Mouse (Mus musculus) heart, embryonic 13.5 days (tissue): Measurements from ENCODE around the gene Rpl3l. TPM values are rescaled to one million over a fixed set of nuclear protein-coding genes. Genes with fewer than 3 reads are reported as not detected.
"Not testable (repeated sequence)": the region's sequence is repeated elsewhere in the genome, so short reads cannot be mapped to it uniquely, and the experiment has no call there.

Experiments used
- ATAC-seq: fragments of 200-750 bp; cut with Nextera tagmentation; 2 replicates; pipeline ENCODE4 v1.8.0; 2017; ENCODE audit warnings: moderate TSS enrichment; ENCODE audit not compliant: insufficient number of reproducible peaks, low FRiP score, low TSS enrichment; ENCODE audit errors: extremely low read depth
- H3K27ac ChIP-seq: fragments of 300-500 bp; sonication (generic); replicated peaks from 2 replicates; pipeline ENCODE4 v1.5.1; 2015; ENCODE audit warnings: moderate library complexity, mild to moderate bottlenecking, inconsistent platforms
- H3K27me3 ChIP-seq: fragments of 300-500 bp; sonication (generic); replicated peaks from 2 replicates; pipeline ENCODE4 v1.6.1; 2015; ENCODE audit warnings: mild to moderate bottlenecking, inconsistent platforms
- H3K36me3 ChIP-seq: fragments of 300-500 bp; sonication (generic); 2 replicates; pipeline ENCODE4 v1.6.1; 2015; ENCODE audit warnings: mild to moderate bottlenecking, inconsistent platforms
- H3K4me1 ChIP-seq: fragments of 300-500 bp; sonication (generic); 2 replicates; pipeline ENCODE4 v1.6.1; 2015; ENCODE audit warnings: inconsistent platforms
- H3K4me2 ChIP-seq: fragments of 300-500 bp; sonication (generic); 2 replicates; pipeline ENCODE4 v1.6.1; 2015; ENCODE audit warnings: inconsistent platforms, mild to moderate bottlenecking, moderate library complexity
- H3K4me3 ChIP-seq: fragments of 300-500 bp; sonication (generic); 2 replicates; pipeline ENCODE4 v1.5.1; 2015; ENCODE audit warnings: moderate library complexity, mild to moderate bottlenecking, inconsistent platforms
- H3K9ac ChIP-seq: fragments of 300-500 bp; sonication (generic); 2 replicates; pipeline ENCODE4 v1.6.1; 2015; ENCODE audit warnings: inconsistent platforms, mild to moderate bottlenecking, moderate library complexity
- H3K9me3 ChIP-seq: fragments of 300-500 bp; sonication (generic); 2 replicates; pipeline ENCODE4 v1.6.1; 2016; ENCODE audit warnings: inconsistent platforms
- WGBS: fragments of 180-500 bp; shearing (Covaris S2); methylation state at CpG from one replicate; pipeline ENCODE4 v1.1.7; 2015; ENCODE audit warnings: mixed read lengths; 5-methylcytosine and 5-hydroxymethylcytosine counted together
- polyA plus RNA-seq: library from polyadenylated mRNA; unstranded; fragments of >200 nt; fragmentation: Nextera tagmentation; extraction: Ambion mirVana; gene quantifications from 2 replicates; pipeline ENCODE4 v1.2.1, GENCODE M21; 2015

The Rpl3l gene
- polyA plus RNA-seq, 1 experiment from 2014 or later = 0.68 TPM

DNA sequence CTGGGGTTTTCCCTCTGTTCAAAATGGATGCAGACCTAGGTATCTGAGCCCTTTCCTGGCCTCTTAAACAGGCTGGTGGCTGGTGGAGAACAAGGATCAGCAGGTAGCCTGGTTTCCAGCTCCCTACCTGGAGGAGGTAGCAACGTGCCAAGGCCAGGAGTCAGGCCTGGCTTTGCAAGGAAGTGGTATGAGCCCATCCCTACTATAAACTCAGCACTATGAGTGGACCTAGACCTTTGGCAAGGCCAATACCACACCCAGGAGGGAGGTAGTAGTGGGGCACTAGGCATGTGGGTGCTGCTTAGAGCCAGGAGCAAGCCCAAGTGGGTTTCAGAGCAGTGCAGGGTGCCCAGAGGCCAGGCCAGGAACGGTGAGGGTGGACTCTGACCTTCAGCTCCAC lies 28.1 kb upstream of the Rpl3l start:
- H3K9me3 ChIP-seq = no peaks in the 10 kb centered on the region
- 71% methylated on average over 2 of the region's 2 CpGs for WGBS
- ATAC-seq = no peak

DNA sequence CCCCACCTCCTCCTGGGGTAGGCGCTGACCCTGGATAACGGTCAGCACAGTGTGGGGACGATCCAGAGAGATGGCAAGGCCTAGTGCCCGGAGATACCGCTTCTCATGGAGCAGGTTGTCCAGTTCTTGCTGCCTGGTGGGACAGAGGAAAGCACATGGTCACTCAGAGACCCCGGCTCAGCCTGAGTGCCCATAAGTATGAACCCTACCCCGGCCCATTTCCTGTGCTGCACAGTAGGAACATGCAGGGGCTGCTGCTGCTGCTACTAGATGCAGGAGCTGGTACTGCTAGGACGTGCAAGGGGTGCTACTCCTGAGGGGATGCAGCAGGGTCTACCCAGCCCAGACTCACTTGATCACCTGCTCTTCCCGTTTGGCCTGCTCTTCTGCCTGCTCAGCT lies 26.4 kb upstream of the Rpl3l start:
- H3K27ac ChIP-seq = no peak overlapping the region
- H3K4me3 ChIP-seq = no peak overlapping the region
- H3K9ac ChIP-seq = no peak overlapping the region
- no peak for ATAC-seq
- no peaks in the 10 kb centered on the region for H3K9me3 ChIP-seq
- WGBS = 85% methylated on average over 9 of the region's 9 CpGs
- no peaks in the 10 kb centered on the region; the same call in 1 of the 2 replicates for H3K27me3 ChIP-seq
- H3K4me1 ChIP-seq = peaks cover 23% of the 10 kb centered on the region
- H3K4me2 ChIP-seq = no peak overlapping the region
- peaks cover 62% of the 10 kb centered on the region for H3K36me3 ChIP-seq

More for the DNA sequence above, 28.1 kb upstream of the Rpl3l start:
- H3K27ac ChIP-seq = no peak overlapping the region
- H3K36me3 ChIP-seq = peaks cover 51% of the 10 kb centered on the region
- H3K27me3 ChIP-seq = no peaks in the 10 kb centered on the region; the same call in 1 of the 2 replicates
- no peak overlapping the region for H3K9ac ChIP-seq
- no peak overlapping the region for H3K4me2 ChIP-seq
- peaks cover 29% of the 10 kb centered on the region for H3K4me1 ChIP-seq
- H3K4me3 ChIP-seq = no peak overlapping the region

DNA sequence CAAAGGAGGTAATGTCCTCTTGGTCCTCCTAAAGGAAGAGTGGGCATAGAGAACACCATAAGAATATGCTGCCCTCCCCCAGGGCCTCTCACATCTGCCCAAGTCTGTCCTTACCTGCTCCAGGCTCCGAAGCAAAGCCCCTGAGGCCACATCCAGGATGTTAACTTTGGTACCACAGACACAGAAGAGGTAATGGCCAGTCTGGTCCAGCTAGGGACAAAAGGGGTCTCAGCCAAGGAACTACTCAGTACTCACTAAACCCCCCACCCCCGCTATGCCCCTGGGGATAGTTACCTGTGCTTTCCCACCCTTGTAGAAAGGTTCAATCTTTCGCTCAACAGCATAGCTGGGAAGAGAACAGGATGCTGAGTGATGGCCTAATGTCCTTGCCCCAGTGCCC lies 21.8 kb upstream of the Rpl3l start:
- no peaks in the 10 kb centered on the region for H3K9me3 ChIP-seq
- peaks cover 47% of the 10 kb centered on the region for H3K36me3 ChIP-seq
- WGBS = 92% methylated on average over 3 of the region's 3 CpGs
- no peak overlapping the region for H3K4me2 ChIP-seq
- H3K4me3 ChIP-seq = no peak overlapping the region
- no peak for ATAC-seq
- H3K27me3 ChIP-seq = no peaks in the 10 kb centered on the region
- no peak overlapping the region for H3K27ac ChIP-seq
- peaks cover 16% of the 10 kb centered on the region for H3K4me1 ChIP-seq
- no peak overlapping the region for H3K9ac ChIP-seq

DNA sequence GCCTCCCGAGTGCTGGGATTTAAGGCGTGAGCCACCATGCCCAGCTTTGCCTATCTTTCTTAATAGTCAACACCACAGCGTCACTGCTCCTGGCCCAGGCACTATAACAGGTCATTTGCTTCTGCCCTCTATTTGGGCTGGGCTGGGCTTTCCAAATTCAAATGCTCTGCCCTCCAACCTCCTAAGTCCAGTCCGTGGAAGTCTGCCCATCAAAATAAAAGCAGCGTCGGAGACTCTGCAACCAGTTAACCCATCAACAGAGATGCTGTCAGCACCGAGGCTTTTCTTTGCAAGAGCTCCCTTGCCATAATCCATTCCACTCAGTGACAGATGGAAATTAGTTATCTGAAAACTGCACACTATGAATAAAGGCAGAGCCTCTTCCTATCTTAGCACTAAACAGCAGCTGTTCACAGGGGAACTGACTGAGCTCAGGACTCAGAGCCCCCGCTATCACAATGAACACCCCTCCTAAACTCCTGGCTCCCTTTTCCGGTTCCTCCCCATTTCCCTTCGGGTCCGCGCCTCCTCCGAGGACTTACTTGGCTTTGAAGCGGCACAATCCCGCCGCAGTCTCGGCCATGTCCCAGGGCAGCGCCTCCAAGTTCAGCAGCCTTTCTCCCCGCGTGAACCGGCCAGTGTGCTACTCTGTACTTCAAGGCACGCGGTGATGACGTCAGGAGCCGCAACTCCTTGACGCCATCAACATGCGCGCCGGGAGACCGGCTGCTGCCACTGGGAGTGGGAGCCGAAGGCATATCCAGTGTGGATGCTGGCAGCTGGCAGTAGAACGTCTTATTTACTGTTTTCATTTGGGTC lies 20.4 kb upstream of the Rpl3l start, which contains the start of gene Tbl3:
Gene Tbl3 (minus strand): TSS at position 679 of the 819 bp plus-strand sequence.
- Histone ChIP-seq H3K27me3 (no peaks in the 10 kb centered on the region), H3K4me3 (peak within 1 kb of the TSS; percentile 81), H3K9me3 (no peaks in the 10 kb centered on the region), H3K27ac (peak within 1 kb of the TSS; percentile 89), H3K4me1 (peaks cover 16% of the 10 kb centered on the region), H3K4me2 (peak within 1 kb of the TSS; percentile 86), H3K9ac (peak within 1 kb of the TSS; percentile 90), H3K36me3 (peaks cover 33% of the 10 kb centered on the region)
- ATAC-seq = peak; percentile 67
- WGBS = 3% methylated on average over 32 of the region's 32 CpGs

DNA sequence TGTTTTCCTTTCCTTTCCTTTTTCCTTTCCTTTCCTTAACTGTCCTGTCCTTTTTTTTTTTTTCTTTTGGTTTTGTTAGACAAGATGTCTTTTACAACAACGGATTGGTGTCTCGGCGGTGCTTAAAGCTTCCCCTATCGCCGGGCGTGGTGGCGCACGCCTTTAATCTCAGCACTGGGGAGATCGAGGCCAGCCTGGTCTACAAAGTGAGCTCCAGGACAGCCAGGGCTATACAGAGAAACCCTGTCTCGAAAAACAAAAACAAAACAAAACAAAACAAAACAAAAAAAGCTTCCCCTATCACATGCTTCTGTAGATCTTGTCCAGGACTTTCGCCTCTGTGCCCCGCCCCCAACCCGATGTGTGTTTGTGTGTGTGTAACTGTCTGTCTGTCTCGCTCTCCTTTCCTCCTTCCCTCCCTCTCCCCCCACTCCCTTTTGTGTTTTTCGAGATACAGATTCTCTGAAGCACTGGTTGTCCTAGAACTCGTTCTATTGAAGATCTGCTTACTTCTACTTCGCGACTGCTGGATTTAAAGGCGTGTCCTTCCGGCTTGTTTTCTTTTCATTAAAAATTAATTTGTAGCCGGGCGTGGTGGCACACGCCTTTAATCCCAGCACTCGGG lies 19.7 kb upstream of the Rpl3l start:
- peak overlapping the region; percentile 86 for H3K4me2 ChIP-seq
- WGBS = 7% methylated on average over 24 of the region's 24 CpGs
- H3K4me1 ChIP-seq = peaks cover 16% of the 10 kb centered on the region
- H3K36me3 ChIP-seq = peaks cover 26% of the 10 kb centered on the region
- no peak for ATAC-seq
- peak overlapping the region; percentile 81 for H3K4me3 ChIP-seq
- no peaks in the 10 kb centered on the region for H3K9me3 ChIP-seq
- peak overlapping the region; percentile 90 for H3K9ac ChIP-seq
- no peaks in the 10 kb centered on the region for H3K27me3 ChIP-seq
- H3K27ac ChIP-seq = peak overlapping the region; percentile 89

DNA sequence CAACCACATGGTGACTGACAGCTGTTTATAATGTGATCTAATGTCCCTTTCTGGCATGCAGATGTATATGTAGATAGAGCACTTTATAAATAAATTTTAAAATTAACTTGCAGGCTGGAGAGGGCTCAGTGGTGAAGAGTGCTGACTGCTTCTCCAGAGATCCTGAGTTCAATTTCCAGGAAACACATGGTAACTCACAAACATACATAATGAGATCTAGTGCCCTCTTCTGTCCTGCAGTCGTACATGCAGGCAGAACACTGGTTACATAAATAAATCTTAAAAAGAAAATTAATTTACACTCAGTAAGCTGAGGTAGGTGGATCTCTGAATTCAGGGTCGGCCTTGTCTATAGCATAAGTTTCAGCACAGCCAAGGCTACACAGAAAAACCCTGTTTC lies 19.0 kb upstream of the Rpl3l start:
- H3K4me2 ChIP-seq = peak overlapping the region; percentile 86
- H3K27ac ChIP-seq = no peak overlapping the region
- no peaks in the 10 kb centered on the region for H3K27me3 ChIP-seq
- H3K9ac ChIP-seq = no peak overlapping the region
- 40% methylated on average over 2 of the region's 2 CpGs for WGBS
- H3K4me1 ChIP-seq = peaks cover 16% of the 10 kb centered on the region
- no peak for ATAC-seq
- H3K36me3 ChIP-seq = peaks cover 19% of the 10 kb centered on the region
- H3K9me3 ChIP-seq = no peaks in the 10 kb centered on the region
- H3K4me3 ChIP-seq = peak overlapping the region; percentile 81

DNA sequence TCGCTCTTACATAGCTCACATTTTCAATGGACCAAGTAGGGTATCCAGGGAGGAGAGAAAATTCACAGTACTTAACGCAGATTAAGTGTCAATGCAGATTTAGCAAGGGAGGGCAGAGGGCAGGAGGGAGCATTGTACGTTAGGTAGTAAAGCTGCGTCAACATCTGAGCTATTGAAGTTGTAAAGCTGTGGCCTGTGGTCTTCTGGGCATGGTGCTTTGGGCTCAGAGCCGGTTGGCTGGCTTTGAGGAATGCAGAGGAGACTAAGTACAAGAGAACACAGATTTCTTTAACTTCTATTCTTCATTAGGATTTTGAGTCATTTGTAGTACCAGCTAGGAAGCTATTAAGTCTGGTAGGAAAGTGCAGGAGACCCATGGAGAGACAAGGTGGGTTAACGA lies 12.1 kb upstream of the Rpl3l start:
- 81% methylated on average over 6 of the region's 6 CpGs for WGBS
- Histone ChIP-seq H3K27me3 (no peaks in the 10 kb centered on the region), H3K9me3 (no peaks in the 10 kb centered on the region), H3K4me1 (peaks cover 7% of the 10 kb centered on the region), H3K27ac (no peak overlapping the region), H3K4me3 (no peak overlapping the region), H3K4me2 (no peak overlapping the region), H3K9ac (no peak overlapping the region), H3K36me3 (peaks cover 28% of the 10 kb centered on the region)
- no peak for ATAC-seq

DNA sequence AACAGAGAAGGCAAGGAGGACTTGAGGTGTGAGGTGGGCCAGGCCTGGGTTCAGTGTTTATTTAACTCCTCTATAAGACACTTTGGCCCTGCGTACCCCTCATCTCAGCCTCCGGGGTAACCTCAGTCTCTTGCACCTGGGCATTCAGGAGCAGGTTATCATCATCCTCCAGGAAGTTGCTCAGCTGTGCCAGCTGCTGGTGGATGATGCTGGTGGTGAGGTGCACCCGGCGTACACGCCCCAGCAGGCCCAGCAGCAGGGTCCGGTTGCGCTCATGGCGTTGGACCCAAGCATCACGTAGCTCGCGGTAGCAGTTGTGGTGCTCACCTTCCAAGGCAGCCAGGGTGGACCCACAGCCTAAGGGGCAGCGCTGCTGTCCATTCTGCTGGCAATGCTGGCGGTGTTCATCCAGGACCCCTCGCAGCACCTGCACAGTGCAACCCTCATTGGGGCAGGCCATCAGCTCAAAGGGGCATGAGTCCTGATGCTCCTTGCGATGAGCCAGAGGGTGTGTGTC lies 11.4 kb upstream of the Rpl3l start:
- WGBS = 90% methylated on average over 15 of the region's 15 CpGs

DNA sequence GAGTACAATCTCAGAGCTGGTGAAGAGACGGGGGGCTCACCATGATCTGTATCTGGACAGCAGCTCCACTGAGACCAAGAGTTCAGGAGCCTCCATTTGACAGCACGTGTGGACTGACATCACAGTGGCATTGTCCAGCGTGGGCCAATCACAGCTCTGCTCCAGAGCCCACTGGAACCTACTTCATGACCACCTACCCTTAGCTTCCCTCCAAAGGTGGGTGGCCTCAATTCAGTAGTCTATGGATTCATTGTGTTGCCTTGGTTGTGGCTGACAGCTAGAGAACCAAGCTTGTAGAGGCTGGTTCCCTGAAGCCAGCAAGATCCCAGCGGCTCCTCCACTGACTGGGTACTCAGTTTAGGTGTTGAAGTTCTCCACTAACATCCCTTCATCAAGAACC lies 9.7 kb upstream of the Rpl3l start, which contains the start of the genes Rnf151 and Rps2:
Gene Rnf151 (minus strand): TSS at position 121 of the 400 bp plus-strand sequence.
Gene Rps2 (plus strand): TSS at position 174 of the 400 bp plus-strand sequence.
- Histone ChIP-seq H3K4me1 (peaks cover 26% of the 10 kb centered on the region), H3K4me3 (peak within 1 kb of the TSS; percentile 93), H3K27ac (no peak within 1 kb of the TSS), H3K27me3 (no peaks in the 10 kb centered on the region), H3K9me3 (no peaks in the 10 kb centered on the region), H3K36me3 (peaks cover 47% of the 10 kb centered on the region), H3K4me2 (peak within 1 kb of the TSS; percentile 74), H3K9ac (peak within 1 kb of the TSS; percentile 98)
- WGBS = 77% methylated on average over 4 of the region's 4 CpGs
- ATAC-seq = no peak

More for the DNA sequence above, 11.4 kb upstream of the Rpl3l start:
- Histone ChIP-seq H3K9me3 (no peaks in the 10 kb centered on the region), H3K9ac (no peak overlapping the region), H3K4me2 (no peak overlapping the region), H3K27me3 (no peaks in the 10 kb centered on the region), H3K4me3 (no peak overlapping the region), H3K27ac (no peak overlapping the region), H3K36me3 (peaks cover 32% of the 10 kb centered on the region), H3K4me1 (peaks cover 9% of the 10 kb centered on the region)
- no peak for ATAC-seq

DNA sequence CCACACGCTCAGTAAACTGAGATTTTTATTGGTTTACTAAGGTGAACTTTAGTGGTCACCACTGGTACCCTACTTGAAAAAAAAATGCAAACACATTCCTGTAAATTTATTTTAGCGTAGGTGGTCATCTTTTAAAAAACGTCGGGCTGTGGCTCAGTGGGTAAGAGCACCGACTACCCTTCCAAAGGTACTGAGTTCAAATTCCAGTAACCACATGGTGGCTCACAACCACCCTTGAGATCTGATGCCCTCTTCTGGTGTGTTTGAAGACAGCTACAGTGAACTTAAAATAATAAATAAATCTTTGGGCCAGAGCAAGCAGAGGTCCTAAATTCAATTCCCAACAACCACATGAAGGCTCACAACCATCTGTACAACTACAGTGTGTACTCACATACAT lies 8.7 kb upstream of the Rpl3l start:
- not testable (repeated sequence) for H3K9me3 ChIP-seq, H3K27me3 ChIP-seq, ATAC-seq
- peak overlapping the region; percentile 98 for H3K9ac ChIP-seq
- H3K4me1 ChIP-seq = peaks cover 33% of the 10 kb centered on the region
- H3K36me3 ChIP-seq = peaks cover 47% of the 10 kb centered on the region
- peak overlapping the region; percentile 93 for H3K4me3 ChIP-seq
- peak overlapping the region; percentile 90 for H3K27ac ChIP-seq
- WGBS = 49% methylated on average over 5 of the region's 5 CpGs
- peak overlapping the region; percentile 74 for H3K4me2 ChIP-seq

DNA sequence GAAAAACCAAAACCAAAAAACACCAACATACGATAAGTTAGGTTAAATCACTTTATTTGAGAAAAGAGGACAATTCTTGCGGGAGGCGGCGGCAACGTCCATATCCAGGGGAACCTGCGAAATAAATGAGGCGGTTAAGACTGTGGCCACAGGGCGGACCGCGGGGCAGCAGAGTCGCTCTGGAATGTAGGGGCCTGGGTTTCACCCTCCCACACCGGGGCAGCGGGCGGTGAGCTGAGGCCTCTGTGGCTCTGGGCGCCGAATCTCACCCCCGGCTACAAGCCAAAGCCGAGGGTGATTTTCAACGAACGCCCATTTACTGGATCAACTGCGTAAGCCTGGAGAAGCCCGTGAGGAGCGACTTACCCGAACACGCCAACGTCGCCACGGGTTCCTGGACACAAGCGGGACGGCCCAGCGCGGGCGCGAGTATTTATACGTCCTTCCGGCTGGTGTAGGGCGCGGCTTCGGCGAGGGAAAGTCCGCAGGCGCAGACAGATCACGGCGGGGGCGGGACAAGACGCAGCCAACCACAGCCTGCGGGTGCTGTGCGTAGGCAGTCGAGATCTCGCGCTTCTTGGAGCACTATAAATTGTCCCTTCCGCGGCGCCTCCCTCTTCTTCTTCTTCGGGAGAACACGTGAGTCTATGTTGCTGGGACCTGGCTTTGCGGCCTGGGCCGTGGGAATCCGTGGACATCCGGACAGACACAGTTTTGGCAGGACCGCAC lies 8.0 kb upstream of the Rpl3l start:
- Histone ChIP-seq H3K36me3 (peaks cover 47% of the 10 kb centered on the region), H3K9ac (peak overlapping the region; percentile 98), H3K4me3 (peak overlapping the region; percentile 93), H3K9me3 (no peaks in the 10 kb centered on the region), H3K27me3 (no peaks in the 10 kb centered on the region), H3K4me2 (peak overlapping the region; percentile 79), H3K27ac (peak overlapping the region; percentile 90), H3K4me1 (peaks cover 33% of the 10 kb centered on the region)
- peak; percentile 96 for ATAC-seq
- WGBS = under 1% methylated on average over 61 of the region's 61 CpGs
